Mouse (Mus musculus) forebrain, embryonic 14.5 days (tissue): ENCODE data around the gene 1700003F12Rik. TPM values are rescaled to one million over a fixed set of nuclear protein-coding genes. Genes with fewer than 3 reads are reported as not detected.

Experiments used
- ATAC-seq: fragments of 200-750 bp; cut with Nextera tagmentation; 2 replicates; pipeline ENCODE4 v1.8.0; 2017; ENCODE audit warnings: mild to moderate bottlenecking, moderate library complexity
- DNase-seq: peaks from one replicate; pipeline ENCODE4 v3.0.0-alpha.2; 2015; ENCODE audit warnings: low spot score
- H3K27ac ChIP-seq: fragments of 300-500 bp; sonication (generic); 2 replicates; pipeline ENCODE4 v1.5.1; 2014; ENCODE audit warnings: low read depth, mild to moderate bottlenecking, control low read depth, low read length, moderate library complexity
- H3K27me3 ChIP-seq: fragments of 300-500 bp; sonication (generic); replicated peaks from 2 replicates; pipeline ENCODE4 v1.6.1; 2014; ENCODE audit warnings: low read length, control low read depth, mixed read lengths; ENCODE audit not compliant: control insufficient read depth, insufficient read depth
- H3K36me3 ChIP-seq: fragments of 300-500 bp; sonication (generic); 2 replicates; pipeline ENCODE4 v1.6.1; 2014; ENCODE audit warnings: low read length, control low read depth; ENCODE audit not compliant: control insufficient read depth, insufficient read depth
- H3K4me1 ChIP-seq: fragments of 300-500 bp; sonication (generic); 2 replicates; pipeline ENCODE4 v1.6.1; 2014; ENCODE audit warnings: antibody characterized with exemption, low read length, control low read depth; ENCODE audit not compliant: control insufficient read depth, insufficient read depth
- H3K4me2 ChIP-seq: fragments of 300-500 bp; sonication (generic); 2 replicates; pipeline ENCODE4 v1.6.1; 2014; ENCODE audit warnings: mild to moderate bottlenecking, control low read depth, low read length
- H3K4me3 ChIP-seq: fragments of 300-500 bp; sonication (generic); 2 replicates; pipeline ENCODE4 v1.5.1; 2014; ENCODE audit warnings: low read depth, low read length, control low read depth
- H3K9ac ChIP-seq: fragments of 300-500 bp; sonication (generic); 2 replicates; pipeline ENCODE4 v1.6.1; 2014; ENCODE audit warnings: mild to moderate bottlenecking, low read length, control low read depth, moderate library complexity
- H3K9me3 ChIP-seq: fragments of 300-500 bp; sonication (generic); replicated peaks from 2 replicates; pipeline ENCODE4 v1.6.1; 2016; ENCODE audit warnings: low read length, control low read depth, mixed read lengths; ENCODE audit not compliant: control insufficient read depth
- WGBS: fragments of 180-500 bp; shearing (Covaris S2); extraction: QIAGEN DNeasy Blood & Tissue Kit; methylation state at CpG from one replicate; pipeline ENCODE4 v1.1.7; 2014; 5-methylcytosine and 5-hydroxymethylcytosine counted together
- polyA plus RNA-seq: library from polyadenylated mRNA; unstranded; fragments of >200 nt; fragmentation: Nextera tagmentation; extraction: Ambion mirVana; gene quantifications from 2 replicates; pipeline ENCODE4 v1.2.1, GENCODE M21; 2014

The 1700003F12Rik gene
- polyA plus RNA-seq, 1 experiment from 2014 or later = 1.2 TPM

DNA sequence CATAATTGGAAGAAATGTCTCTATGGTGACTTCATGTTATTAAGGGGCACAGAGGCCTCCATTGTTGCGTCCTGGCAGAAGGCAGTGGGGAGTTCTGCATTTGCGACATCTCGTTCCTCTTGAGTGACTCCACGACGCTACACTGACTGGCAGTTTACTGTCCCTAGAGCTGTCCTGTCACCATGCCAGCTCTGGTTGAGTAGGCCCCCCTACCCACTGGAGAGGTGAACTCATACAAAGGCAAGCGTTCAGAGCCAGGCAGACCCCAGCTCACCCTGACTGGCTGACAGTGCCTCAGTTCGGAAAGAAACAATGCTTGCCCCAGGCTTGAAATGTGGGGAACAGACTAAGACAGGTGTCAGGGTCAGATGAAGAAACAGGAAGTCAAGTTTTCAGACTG lies 27.4 kb downstream of the 1700003F12Rik start:
- ATAC-seq = no peak
- 0 out of 2 replicates have a peak overlapping the region, but pooled peaks have one; percentile 30 for H3K27ac ChIP-seq
- H3K27me3 ChIP-seq = no peaks in the 10 kb centered on the region
- H3K4me3 ChIP-seq = no peak overlapping the region
- H3K9me3 ChIP-seq = no peaks in the 10 kb centered on the region
- H3K4me1 ChIP-seq = peaks cover 5% of the 10 kb centered on the region; the same call in 1 of the 2 replicates
- no peak for DNase-seq
- H3K36me3 ChIP-seq = no peaks in the 10 kb centered on the region
- no peak overlapping the region for H3K9ac ChIP-seq
- WGBS = 24% methylated on average over 7 of the region's 7 CpGs
- H3K4me2 ChIP-seq = no peak overlapping the region

DNA sequence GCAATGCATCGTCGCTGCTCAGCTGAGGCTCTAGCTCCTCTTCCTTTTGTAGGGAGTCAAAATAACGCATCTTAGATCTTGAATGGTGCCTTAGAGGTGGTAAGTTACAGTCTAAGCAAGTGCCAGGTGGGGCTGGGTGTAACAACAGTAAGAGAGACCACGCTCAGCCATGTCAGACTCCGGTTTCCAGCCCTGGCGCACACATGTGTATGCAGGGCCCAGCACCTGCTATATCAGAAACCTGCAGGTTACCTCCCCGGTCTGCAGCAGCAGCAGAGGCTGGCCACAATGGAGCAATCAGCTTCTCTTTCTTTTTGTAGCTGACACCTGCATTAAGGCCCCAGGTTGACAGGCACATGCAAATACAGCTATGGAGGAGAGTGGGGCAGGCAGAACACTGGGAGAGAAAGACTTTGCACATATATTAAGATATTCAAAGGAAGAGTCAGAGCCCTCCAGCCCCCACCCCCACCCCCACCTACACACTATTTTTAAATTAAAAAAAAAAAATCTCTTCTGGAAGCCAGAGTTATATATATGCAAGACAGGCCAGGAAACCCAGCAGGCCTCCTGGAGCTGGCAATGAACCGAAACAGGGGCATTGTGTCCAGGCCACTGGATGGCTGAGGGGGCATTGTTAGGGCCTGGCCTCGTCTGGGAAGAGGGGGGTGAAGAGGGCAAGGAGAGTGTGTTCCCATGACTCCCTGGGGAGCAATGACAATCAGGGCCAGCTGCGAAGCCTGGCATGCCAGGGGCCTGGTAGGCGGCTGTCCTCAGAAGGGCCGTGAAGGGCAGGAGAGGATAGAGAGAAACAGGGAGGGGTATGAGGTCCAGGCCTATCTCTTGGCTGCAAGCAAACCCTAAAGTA lies 30.2 kb downstream of the 1700003F12Rik start:
- Histone ChIP-seq H3K27me3 (no peaks in the 10 kb centered on the region), H3K9ac (no peak overlapping the region), H3K4me2 (no peak overlapping the region), H3K36me3 (no peaks in the 10 kb centered on the region), H3K4me1 (0 out of 2 replicates have a peak, but pooled peaks cover 5% of the 10 kb centered on the region), H3K9me3 (no peaks in the 10 kb centered on the region), H3K27ac (peak overlapping the region; percentile 35; the same call in 1 of the 2 replicates), H3K4me3 (no peak overlapping the region)
- ATAC-seq = peak; percentile 50; the same call in 1 of the 2 replicates
- DNase-seq = no peak
- WGBS = 24% methylated on average over 12 of the region's 12 CpGs

DNA sequence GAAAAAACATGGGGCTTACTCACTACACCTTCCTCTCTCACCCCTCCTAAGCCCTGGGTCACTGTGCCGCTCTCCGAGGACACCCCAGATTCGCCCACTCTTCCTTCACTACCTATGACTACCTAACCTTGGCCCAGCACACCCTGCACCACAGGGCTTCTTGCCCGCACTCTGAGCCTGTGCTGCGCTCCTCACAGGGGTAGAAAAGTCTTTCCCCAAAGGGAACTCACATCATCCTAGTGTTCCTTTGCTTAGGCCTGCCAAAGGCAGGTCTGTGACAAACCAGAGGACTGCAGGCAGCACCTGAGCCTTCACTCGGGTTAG lies 30.8 kb downstream of the 1700003F12Rik start:
- 72% methylated on average over 6 of the region's 6 CpGs for WGBS
- ATAC-seq (no peak), DNase-seq (no peak)

DNA sequence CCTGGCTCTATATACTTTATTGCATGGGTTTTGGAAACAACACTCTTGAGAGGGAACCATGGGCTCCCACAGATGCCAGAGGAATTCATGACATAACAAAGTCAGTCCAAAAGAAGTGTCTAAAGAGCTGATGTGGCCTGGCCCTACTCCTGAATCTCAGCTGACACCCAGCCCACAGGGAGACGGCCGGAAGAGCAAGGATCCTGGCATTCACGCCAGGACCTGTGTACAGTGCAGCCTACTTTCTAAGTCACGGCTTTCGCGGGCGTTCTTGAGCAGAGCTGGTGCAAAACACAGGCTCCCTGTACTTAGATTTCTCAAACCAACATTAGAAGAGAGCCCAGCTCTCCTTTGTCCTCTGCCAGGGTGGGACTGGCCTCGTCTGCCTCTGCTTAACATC lies 33.7 kb downstream of the 1700003F12Rik start:
- DNase-seq = no peak
- Histone ChIP-seq H3K9me3 (no peaks in the 10 kb centered on the region), H3K9ac (no peak overlapping the region), H3K4me1 (peaks cover 24% of the 10 kb centered on the region), H3K4me2 (no peak overlapping the region), H3K27ac (no peak overlapping the region), H3K4me3 (no peak overlapping the region), H3K27me3 (no peaks in the 10 kb centered on the region), H3K36me3 (no peaks in the 10 kb centered on the region)
- no peak for ATAC-seq
- WGBS = 83% methylated on average over 8 of the region's 8 CpGs

More for the DNA sequence above, 30.8 kb downstream of the 1700003F12Rik start:
- H3K36me3 ChIP-seq = no peaks in the 10 kb centered on the region
- H3K27ac ChIP-seq = peak overlapping the region; percentile 35; the same call in 1 of the 2 replicates
- H3K4me1 ChIP-seq = 0 out of 2 replicates have a peak, but pooled peaks cover 5% of the 10 kb centered on the region
- H3K4me2 ChIP-seq = no peak overlapping the region
- no peak overlapping the region for H3K4me3 ChIP-seq
- H3K9ac ChIP-seq = no peak overlapping the region
- no peaks in the 10 kb centered on the region for H3K27me3 ChIP-seq
- H3K9me3 ChIP-seq = no peaks in the 10 kb centered on the region

DNA sequence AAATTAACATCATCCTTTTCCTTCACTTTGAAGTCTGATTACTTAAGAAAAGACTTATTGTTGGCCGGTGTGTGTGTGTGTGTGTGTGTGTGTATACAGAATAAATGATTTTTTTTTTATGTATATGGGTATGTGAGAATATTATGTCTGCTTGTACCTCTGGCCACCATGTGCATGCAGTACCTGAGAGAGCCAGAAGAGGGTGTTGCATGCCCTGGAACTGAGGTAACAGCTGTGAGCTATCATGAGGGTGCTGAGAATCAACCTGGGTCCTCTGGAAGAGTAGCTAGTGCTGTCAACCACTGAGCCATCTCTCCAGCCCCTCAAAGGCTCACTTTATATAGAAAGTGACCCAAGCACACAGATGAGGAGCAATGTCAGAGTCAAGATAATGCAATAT lies 34.5 kb downstream of the 1700003F12Rik start:
- 94% methylated on average over 1 of the region's 1 CpGs for WGBS
- Histone ChIP-seq H3K4me2 (no peak overlapping the region), H3K27me3 (no peaks in the 10 kb centered on the region), H3K4me3 (no peak overlapping the region), H3K9me3 (no peaks in the 10 kb centered on the region), H3K36me3 (no peaks in the 10 kb centered on the region), H3K9ac (no peak overlapping the region), H3K4me1 (peaks cover 27% of the 10 kb centered on the region), H3K27ac (no peak overlapping the region)
- no peak for ATAC-seq
- no peak for DNase-seq

DNA sequence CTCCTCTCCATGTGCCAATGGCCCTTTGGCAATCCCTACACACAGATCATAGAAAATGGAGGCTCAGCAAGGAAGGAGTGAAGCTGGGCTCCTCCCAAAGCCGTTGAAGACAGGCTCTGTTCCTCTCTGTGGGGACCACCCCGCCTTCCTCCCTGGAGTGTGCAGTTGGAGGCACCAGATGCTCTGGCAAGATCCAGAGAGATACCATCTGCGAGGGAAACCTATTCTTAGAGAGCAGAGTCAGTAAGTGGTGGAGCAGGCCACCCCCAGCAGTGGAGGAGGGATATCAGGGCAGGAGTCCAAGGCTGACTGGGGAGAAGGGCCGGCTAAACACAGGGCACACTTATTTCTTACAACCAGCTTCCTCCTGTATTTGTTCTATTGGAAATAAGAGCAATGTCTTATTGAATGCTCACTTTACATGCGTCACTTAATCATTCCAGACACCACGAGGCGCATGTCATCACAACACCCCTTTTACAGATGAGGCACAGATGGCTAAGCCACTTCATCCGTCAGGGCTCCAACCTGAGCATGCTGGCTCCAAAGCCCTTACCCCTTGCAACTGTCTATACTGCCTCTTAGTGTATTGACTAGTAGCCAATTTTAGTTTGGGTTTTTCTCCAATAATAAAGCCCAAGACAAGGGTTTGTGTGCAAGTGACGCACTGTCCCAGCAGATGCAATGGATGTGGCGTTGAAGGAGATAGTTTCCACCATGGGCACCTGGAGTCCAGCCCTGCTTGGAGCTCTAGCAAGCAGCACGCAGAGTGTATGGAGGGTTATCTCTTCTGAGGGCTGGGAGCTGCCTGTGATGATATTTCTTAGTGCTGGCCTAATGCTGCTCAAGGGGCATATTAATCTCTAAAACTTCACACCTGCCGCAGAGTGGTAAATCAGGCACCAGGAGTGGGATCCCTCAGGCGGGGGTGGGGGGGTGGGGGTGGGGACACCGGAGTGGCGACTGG lies 37.3 kb downstream of the 1700003F12Rik start:
- 53% methylated on average over 15 of the region's 15 CpGs for WGBS
- peak overlapping the region; percentile 81 for H3K27ac ChIP-seq
- peak; percentile 93 for DNase-seq
- H3K36me3 ChIP-seq = no peaks in the 10 kb centered on the region
- no peak overlapping the region for H3K4me2 ChIP-seq
- no peaks in the 10 kb centered on the region for H3K9me3 ChIP-seq
- H3K9ac ChIP-seq = no peak overlapping the region
- no peak overlapping the region for H3K4me3 ChIP-seq
- H3K27me3 ChIP-seq = no peaks in the 10 kb centered on the region
- peaks cover 22% of the 10 kb centered on the region for H3K4me1 ChIP-seq
- peak; percentile 97 for ATAC-seq

DNA sequence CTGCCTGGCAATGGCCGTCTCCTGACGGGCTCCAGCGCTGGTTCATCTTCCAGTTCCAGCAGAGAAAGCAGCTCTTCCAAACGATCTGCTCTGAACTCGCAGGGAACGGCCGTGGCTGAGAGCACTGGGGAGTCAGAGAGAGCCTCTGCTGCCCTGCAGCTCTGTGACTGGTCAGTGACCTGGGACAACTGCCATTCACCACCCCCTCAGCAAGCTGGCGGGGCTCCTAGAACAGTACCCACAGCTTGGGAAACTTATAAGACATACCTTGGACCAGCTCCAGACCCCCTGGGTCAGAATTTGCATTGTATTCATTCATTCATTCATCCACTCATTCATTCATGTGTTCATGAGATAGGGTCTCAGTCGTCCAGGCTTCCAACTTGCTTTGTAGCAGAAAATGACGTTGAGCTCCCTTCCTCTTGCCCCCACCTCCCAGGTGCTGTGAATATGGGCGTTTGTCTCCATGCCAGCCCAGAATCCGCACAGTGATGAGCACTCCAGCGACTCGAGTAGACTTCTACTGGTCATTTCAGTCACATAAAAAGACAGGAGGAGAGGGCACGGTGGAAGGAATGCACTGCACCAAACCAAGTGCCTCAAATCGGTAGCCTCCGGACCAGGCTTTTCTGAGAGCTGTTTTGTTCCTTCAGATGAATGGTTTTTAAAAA lies 38.2 kb downstream of the 1700003F12Rik start:
- ATAC-seq (no peak), DNase-seq (no peak)
- peak overlapping the region; percentile 81; the same call in 1 of the 2 replicates for H3K27ac ChIP-seq

DNA sequence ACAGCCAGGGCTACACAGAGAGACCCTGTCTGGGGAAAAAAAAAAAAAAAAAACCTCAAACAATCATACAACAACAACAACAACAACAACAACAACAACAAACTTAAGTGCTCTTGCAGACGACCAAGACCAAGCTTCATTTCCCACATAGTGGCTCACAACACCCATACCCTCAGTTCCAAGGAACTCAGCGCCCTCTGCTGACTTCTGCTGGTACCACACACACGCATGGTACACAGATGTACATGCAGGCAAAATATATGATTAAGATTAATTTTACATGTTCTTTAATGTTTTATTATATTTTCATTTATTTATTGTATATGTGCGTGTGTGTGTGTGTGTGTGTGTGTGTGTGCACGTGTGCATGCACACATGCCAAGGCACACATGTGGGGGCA lies 39.5 kb downstream of the 1700003F12Rik start:
- no peak overlapping the region for H3K27ac ChIP-seq
- WGBS = 74% methylated on average over 5 of the region's 5 CpGs
- H3K4me1 ChIP-seq = peaks cover 22% of the 10 kb centered on the region
- no peaks in the 10 kb centered on the region for H3K36me3 ChIP-seq
- no peak overlapping the region for H3K4me3 ChIP-seq
- DNase-seq (peak; percentile 54), ATAC-seq (no peak)
- no peak overlapping the region for H3K4me2 ChIP-seq
- no peaks in the 10 kb centered on the region for H3K27me3 ChIP-seq
- no peaks in the 10 kb centered on the region for H3K9me3 ChIP-seq
- H3K9ac ChIP-seq = no peak overlapping the region

More for the DNA sequence above, 38.2 kb downstream of the 1700003F12Rik start:
- Histone ChIP-seq H3K9me3 (no peaks in the 10 kb centered on the region), H3K9ac (no peak overlapping the region), H3K4me3 (no peak overlapping the region), H3K4me1 (peaks cover 22% of the 10 kb centered on the region), H3K27me3 (no peaks in the 10 kb centered on the region), H3K4me2 (no peak overlapping the region), H3K36me3 (no peaks in the 10 kb centered on the region)
- 48% methylated on average over 17 of the region's 17 CpGs for WGBS
